Mouse (Mus musculus) erythroblast, adult 5-6 weeks (primary cell): ENCODE data around the gene Babam2. TPM values are rescaled to one million over a fixed set of nuclear protein-coding genes. Genes with fewer than 3 reads are reported as not detected.

Experiments used
- ATAC-seq: replicated peaks from 2 replicates; pipeline ENCODE4 v1.8.0; 2016; ENCODE audit warnings: moderate number of reproducible peaks, mild to moderate bottlenecking, moderate TSS enrichment, inconsistent platforms; ENCODE audit not compliant: poor library complexity, low FRiP score, severe bottlenecking
- total RNA-seq, 2 experiments: library from RNA; stranded (forward) in 1 of 2; stranded (reverse) in 1 of 2; fragments of 150-400 nt in 1 of 2; fragments of 200-764, 138-1000 nt in 1 of 2; gene quantifications; 2 replicates each; pipeline versions ENCODE4 v1.2.3 to v1.2.4; 2015 to 2017; ENCODE audit warnings: low replicate concordance in 2 of 2

Babam2 gene
- total RNA-seq, 2 experiments from 2014 or later, result 15.5 to 83.2 TPM

DNA sequence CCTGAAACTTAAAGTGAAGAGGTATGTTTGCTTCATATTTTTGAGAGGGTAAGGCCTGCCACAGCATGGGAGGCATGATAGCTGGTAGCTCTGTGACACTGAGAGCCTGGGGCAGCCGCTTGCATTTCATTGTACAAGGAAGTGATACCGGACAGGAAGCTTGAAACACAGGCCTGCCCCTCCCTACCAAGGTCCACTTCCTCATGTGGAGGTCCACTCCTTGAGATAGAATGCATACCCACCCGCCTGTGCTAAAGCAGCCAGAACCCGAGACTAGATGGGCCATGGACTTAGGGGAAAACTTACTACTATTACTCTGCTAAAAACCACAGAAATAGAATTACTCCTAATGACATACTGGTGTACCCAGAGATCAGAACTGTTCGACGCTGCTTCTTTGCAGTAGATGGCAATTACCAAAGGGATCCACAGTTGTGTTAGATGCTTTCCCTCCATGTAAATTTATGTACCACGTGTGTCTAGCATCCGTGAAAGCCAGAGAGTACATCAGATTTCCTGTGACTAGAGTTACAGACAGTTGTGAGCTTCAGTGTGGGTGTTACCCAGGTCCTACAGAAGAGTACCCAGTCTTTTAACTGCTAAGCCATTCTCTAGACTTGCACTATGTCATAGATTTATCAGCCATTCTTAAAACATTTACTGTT is 173.5 kb downstream of the Babam2 start:
- ATAC-seq, result no peak

- no peak for ATAC-seq
These were observed 175.8 kb downstream of the Babam2 start for GRCm38 (mm10) chr5:31873328-31873727.

DNA sequence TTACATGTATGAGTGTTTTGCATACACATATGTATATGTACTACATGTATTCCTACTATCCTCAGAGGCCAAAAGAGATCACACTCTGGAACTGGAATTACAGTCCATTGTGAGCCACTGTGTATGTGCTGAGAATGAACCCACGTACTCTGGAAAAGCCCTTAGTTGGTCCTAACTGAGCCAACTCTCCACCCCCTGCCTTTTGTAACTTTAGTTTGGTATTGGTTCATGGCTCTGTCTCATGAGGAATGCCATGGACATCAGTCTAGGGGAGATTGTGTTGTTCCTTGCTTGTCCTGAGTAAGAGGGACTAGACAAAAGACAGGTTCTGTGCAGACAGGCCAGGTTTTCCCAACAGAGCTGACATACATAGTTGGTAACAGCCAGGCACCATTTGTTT is 177.1 kb downstream of the Babam2 start:
- ATAC-seq, result no peak

GRCm38 (mm10) chr5:31875443-31875842 is 178.0 kb downstream of the Babam2 start:
- no peak for ATAC-seq

GRCm38 (mm10) chr5:31876216-31876974 is 178.9 kb downstream of the Babam2 start:
- ATAC-seq, result no peak

DNA sequence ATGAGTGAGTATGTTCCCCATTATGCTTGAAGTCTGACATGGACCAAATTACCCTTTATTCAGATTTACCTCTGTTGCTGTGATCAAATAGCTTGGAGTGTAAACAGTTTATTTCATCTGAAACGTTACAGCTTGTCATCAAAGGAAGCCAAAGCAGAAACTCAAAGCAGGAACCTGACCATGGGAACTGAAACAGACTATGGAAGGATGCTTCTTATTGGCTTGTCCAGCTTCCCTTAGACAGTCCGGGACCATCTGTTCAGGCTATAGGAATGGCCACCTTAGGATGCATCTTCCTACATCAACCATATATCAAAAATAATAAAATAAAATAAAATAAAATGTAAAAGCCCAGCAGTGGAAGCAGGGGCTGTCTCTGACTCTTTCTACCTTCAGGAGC is 183.0 kb downstream of the Babam2 start:
- ATAC-seq, result no peak

- ATAC-seq, result no peak
These were observed 184.8 kb downstream of the Babam2 start for GRCm38 (mm10) chr5:31882297-31882696.

- ATAC-seq, result no peak
These were observed 187.5 kb downstream of the Babam2 start for GRCm38 (mm10) chr5:31884962-31885361.

DNA sequence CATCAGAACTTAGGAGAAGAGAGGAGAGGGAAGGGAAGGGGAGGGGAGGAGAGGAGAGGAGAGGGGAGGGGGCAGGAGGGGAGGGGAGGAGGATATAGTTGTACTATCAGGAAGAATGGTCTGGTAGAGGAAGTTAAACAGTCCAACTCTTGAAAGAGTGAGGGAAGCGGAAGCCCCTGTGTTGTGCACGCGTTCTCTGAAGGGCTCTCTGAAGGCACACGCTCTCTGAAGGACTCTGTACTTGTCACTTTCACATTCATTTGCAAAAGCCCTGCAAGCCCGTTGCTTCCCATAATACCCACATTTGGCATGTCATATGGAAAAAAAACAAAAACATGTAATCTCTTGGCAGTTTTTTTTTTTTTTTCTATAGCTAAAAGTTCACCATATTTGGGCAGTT is 190.1 kb downstream of the Babam2 start:
- no peak for ATAC-seq

- no peak for ATAC-seq
These were observed 190.9 kb downstream of the Babam2 start for GRCm38 (mm10) chr5:31888341-31888740.

- no peak for ATAC-seq
These were observed 195.1 kb downstream of the Babam2 start for GRCm38 (mm10) chr5:31892631-31893030.

DNA sequence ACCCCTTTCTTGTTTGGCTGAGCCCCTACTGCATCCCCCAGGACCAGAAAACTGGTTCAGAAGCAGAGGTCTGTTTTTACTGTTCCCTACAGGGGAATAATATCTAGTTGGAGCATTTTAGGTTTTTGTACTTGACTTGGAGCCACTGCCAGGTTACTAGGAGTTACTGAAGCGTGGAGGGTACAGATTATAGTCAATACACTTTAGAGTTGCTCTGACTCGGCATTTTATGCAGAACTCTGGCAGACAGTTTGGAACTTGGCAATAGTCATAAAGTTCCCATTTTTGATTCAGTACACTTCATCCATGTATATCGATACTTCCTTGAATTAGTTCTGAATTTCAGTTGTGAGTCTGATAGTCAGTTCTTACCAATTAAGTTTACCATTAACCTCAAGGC is 202.4 kb downstream of the Babam2 start:
- ATAC-seq, result no peak

DNA sequence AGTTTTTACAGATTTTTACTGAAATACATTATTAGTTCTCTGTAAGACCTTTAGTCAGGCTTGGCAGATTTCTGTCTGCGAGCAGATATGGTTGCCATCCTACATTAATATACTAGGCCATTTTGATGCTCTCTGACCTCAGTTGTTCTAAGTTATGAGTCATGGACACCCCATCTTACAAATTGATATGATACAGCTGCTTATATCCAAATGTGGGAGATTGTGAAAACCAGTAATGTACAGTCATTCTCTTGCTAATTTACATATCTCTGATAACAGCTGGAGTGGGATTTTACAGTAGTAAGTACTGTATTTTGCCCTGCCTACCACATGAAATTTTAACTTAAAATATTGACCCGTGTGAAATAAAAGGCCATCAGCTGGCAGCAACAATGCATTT is 204.7 kb downstream of the Babam2 start:
- no peak for ATAC-seq

DNA sequence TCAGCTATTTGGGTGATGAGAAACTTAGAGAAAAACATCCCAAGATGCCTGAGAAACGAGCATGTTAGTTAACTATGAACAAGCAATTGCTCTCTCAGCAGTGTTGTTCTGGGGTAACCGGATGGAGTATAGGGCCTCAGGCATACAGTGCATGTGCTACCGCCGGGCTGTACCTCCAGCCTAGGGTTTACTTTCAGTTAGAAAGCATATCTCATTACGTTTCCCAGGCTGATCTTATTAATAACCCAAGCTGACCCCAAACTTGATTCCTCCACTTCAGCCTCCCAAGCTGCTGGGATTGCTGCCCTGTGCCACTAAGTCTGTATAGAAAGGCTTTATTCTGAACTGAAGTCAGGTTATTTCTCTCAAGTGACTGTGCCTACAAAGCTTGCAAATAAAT is 205.4 kb downstream of the Babam2 start:
- ATAC-seq, result no peak

DNA sequence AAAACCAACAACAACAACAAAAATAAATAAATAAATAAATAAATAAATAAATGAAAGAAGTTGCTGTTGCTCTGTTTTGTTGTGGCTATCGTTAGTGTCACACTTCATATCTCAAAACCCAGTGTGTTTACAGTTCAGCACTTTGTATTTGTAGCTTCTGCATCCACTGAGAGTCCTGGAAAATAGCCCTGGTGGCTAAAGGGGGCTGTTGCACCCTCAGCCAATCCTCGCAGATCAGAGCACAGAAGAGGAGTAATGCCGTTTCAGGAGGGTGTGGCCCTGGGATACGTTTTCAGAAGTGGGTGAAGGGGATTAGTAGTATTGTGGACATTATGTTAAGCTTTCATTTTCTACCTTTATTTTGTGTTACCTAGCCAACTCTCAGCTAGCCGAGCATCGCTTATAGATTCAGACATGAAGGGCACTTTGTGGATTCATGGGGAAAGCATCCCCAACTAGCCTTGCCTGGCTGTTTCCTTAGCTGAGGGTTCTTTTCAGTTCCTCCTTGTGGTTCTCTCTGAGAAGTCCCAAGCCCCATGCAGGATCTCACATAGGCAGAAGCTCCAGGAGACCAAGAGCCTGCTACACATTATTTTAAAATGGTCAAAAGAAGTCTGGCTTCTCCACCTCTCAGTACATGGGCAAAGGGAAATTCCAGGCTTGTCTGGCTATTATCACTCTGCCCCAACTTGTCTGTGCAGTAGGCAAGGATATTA is 207.6 kb downstream of the Babam2 start:
- ATAC-seq, result no peak

DNA sequence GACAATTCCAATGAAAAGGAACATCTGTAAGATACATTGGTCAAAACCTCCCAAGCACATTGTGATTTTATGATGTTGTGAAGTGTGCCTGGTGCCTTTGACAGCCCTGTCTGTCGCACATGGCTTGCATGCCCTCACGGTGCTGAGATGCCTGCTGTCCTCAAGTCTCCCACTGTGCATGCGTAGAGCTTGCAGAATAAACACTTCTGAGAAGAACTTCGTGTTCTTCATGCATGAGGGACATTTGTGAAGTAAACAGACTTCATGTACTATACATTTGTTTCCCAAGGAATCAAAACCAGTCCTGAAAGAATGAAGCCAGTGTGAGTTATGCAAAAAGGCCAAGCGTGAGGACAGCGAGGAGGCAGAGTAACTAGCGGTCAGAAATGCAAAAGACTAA is 208.3 kb downstream of the Babam2 start:
- no peak for ATAC-seq

GRCm38 (mm10) chr5:31906286-31906951 is 208.9 kb downstream of the Babam2 start:
- ATAC-seq, result no peak

DNA sequence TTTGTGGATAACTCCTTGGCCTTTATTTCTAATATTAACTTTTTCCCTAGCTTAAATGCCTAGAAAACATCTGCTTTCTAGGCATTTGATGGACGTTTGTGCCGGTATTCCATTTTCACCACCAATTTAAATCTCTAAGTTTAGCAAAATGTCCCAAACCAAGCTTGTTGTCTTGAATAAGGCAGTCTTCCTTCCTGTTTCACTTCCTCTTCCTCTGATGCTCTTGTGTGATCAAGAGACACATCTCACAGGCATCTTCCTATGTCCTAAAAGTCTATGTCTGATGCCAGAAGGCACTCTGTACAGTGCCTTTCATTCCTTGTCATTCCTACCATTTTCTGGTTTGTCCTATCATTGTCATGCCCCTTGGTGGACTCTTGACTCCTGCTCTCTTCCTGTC is 210.5 kb downstream of the Babam2 start:
- no peak for ATAC-seq

- no peak for ATAC-seq
These were observed 211.3 kb downstream of the Babam2 start for GRCm38 (mm10) chr5:31908818-31909217.

DNA sequence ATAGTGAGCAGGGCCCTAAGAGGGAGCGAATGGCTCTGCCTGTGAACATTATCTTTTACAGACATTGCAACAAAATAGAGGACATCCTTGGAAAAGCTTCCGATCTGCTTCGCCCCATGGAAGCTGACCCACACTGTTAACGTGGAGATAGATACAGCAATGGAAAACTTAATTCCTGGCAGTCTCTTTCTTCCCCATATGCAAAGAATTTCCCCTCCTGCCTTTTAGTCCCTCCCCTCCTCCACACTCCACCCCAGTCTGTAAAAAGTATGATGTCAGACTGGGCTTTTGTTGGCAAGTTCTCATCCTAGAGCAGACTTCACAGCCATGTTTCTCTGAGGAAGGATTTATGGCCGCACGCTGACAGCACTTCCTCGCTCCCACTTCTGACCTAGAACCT is 218.8 kb downstream of the Babam2 start:
- no peak for ATAC-seq
